Mouse (Mus musculus) gastrocnemius, postnatal 4 days (tissue): ENCODE measurements around the gene Mtmr6. TPM values are rescaled to one million over a fixed set of nuclear protein-coding genes. Genes with fewer than 3 reads are reported as not detected.
"Not testable (repeated sequence)": the region's sequence is repeated elsewhere in the genome, so short reads cannot be mapped to it uniquely, and the experiment has no call there.

ENCODE experiments used
- DNase-seq, 2 experiments: peaks; one replicate each; pipeline ENCODE4 v3.0.0; 2021 to 2022; ENCODE audit warnings: low spot score in 2 of 2, mixed read lengths in 2 of 2
- microRNA-seq: library from miRNA; unstranded; fragments of <30 nt; microRNA quantifications from one replicate; pipeline ENCODE4 v1.2.0, GENCODE M21; 2021
- total RNA-seq, 2 experiments: library from RNA; stranded (reverse); gene quantifications; 2 replicates each; pipeline ENCODE4 v1.2.3; 2021

The Mtmr6 gene
- total RNA-seq, 2 experiments from 2014 or later = 30.8 to 33.8 TPM

DNA sequence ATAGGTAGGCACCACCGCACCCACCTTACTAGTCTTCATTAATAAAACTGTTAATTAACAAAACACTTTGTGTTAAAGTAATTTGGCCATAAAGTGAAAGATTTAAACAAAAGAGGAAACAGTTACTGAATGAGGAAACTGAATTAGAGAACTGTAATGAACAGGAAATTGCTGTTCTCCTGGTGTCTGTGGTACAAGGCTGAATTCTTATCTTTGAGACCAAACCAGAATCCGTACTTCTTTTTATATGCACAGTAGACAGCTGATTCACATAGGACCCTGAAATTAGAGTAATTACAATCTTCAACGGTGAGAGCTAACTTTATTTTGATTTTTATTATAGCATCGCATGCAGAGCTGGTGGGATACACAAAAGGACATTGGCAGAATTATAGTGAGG is 25.3 kb downstream of the Mtmr6 start:
- DNase-seq = no peak

DNA sequence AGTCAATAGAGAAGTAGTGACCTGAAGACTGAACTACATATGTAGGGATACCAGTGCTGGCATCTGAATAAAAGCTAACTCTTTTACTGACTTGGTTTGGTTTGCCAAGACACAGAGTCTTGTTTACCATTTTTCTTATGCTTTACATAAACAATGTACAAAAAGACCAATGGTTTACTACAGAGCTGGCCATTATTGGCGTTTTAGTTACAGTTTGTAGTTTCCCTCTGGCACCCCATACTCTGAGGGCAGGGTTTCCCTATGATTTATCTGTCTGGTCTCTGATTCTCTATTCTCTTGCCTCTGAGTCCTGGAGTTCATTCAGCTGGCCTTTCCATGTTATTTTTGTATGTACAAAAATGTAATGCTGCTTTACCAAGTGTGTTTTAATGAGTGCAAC is 30.5 kb downstream of the Mtmr6 start:
- DNase-seq = no peak

DNA sequence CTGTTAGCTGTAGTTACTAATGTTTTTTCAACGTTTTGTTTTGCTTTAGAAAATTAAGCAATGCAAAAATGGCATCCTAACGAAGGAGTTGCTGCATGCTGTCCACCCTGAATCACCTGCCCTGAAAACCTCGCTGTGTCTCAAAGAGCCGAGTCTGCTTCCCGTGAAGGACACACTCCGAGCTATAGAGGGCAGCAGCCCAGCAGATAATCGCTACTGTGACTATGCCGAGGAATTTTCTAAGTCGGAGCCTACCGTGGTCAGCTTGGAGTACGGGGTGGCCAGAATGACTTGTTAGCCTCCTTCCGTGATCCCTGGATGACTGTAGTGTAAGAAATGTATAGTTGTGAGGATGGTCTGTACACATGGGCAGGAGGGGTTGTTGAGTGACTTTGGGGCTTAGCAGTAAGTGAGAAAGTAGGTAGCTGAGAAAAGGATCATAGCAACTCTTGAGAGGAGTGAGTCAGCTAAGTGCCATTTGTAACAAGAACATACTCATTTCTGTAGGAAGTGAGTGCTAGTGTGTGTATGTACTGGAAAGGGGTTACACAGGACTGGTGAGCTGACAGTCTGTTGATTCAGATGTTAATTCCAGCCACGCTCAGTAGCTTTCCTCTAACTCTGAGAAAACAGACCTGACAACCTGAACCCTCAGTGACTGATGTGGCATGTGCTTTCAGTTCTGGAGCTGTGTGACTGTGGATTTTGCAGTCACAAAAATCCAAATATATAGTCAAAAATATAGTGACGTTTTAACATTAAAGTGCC is 35.4 kb downstream of the Mtmr6 start:
- no peak for DNase-seq

DNA sequence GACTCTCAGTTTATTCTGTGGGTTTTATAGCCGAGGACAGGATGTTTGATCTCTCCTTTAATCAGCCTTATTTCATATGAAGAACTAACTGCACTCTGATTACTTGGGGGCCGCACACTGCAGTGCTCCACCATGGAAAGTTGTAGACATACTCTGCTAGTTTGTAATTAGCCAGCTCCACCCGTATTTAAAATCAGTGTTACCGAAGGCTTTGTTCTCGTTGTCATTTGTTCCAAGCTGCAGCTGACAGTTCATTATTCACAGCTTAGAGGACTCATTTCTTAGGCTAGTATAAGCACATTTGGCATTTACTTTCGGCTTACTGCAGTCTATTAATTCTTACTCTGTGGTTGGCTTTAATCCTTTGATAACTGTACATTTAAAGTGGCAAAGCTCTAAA is 36.0 kb downstream of the Mtmr6 start:
- no peak for DNase-seq

DNA sequence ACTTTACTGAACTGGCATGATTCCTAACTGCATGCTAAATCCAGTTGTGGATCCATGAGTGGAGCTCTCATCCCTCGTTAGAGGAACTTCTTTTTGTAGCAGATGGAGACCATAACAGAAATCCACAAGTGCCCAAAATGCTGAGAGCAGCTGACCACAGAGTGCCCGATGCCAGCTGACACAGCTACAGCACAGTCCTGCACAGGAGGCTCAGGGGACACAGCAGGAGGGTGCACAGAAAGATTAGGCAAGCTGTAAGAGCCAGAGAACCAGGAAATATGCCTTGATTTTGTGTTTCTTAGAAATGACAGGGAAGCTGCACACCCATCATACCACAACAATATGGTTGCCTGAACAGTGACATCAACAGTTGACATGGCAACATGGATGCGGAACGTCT is 37.4 kb downstream of the Mtmr6 start:
- DNase-seq = no peak

DNA sequence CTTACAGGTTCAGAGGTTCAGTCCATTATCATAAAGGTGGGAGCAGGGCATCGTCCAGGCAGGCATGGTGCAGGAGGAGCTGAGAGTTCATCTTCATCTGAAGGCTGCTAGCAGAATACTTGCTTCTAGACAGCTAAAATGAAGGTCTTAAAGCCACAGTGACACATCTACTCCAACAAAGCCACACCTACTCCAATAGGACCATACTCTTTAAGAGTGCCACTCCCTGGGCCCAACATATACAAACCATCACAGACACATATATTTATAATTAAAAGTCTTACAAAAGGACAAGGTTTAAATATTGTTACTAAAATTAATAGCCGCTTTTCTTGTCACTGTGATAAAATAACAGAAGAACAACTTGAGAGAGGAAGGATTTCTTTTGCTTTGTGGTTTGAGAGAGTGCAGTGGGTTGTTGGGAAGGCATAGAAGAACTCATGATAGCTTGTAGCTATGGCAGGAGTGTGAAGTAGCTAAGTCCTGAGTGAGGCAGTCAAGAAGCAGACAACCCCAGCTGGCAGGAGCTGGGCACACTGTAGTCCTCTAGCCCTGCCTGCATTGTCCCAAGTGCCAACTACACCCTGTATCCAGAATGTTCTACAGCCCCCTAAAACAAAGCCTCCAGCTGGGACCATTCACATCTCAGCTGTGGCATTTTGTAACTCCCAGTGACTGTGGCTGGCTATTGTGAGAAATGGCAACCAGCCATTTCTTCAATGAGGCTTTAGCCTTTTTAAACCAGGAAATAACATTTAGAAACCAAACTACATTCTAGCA is 39.6 kb downstream of the Mtmr6 start:
- DNase-seq = no peak

DNA sequence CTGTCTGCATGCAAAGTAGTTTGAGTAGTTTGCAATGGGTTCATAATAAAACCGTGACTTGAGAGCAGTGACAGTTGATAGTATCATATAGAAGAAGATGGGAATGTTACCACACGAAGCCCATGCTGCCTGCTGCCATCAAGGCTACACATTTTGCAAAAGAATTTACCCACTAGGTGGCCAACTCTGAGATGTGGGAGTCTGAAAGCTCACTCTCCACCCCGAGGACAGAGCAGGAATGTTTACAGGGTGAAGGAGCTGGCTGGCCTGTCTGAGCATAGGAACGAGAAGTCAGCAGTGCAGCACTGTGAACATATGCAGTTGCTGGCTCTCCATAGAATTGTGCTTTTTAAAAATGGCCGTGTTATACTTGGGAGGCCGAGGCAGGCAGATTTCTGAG is 43.1 kb downstream of the Mtmr6 start:
- DNase-seq = no peak

DNA sequence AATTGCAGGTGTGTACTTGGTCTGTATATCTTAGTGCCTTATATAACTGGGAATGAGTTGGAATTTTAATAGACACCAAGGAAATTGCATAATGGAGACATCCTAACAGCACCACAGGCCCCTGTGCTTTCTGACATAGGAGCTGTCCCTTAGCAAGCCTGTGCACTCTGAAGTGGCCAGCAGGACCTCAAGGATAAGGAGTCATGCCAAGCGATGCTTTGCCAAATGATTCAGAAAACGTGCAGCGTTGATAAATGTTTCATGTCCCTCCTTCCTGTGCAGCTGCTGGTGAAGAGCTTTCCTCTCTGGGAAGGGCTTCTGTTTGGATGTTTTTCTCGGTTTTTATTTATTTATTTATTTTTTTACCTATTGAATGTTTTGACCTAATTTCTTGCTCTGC is 45.7 kb downstream of the Mtmr6 start:
- DNase-seq = no peak

DNA sequence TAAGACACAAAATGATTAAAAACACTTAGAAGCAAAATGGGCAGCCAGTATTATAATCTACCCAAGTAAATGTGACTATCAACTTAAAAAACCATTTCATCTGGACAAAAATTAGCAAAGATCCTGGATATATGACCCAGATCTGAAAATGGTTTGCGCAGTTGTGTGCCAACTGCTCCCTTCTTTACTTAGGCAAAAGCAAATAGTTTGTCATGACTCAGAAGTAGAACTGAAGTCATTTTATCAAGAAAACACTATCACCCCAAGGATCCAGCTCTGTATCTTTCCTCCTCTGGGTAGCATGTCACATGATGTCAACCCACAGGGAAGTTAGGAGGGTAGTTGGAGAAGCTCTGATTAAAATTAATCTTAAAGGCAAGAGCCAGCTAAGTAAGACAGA is 54.2 kb downstream of the Mtmr6 start:
- DNase-seq = no peak

DNA sequence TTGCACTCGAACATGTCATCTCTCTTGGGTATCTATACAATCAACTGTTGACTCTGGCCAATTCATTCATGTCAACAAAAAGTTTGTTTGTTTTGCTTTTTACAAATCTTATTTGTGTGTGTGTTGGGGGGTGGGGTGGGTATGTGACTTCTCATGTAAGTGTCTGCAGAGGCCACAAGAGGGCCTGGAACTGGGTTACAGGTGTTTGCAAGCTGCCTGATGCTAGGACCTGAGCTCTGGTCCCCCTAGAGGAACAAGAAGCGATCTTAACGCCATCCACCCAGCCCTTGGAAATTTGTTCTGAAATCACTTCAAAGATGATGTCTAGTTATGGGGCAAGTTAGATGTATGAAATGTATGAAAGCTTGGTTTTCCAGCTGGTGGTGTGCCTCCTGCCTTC is 55.8 kb downstream of the Mtmr6 start:
- no peak for DNase-seq

DNA sequence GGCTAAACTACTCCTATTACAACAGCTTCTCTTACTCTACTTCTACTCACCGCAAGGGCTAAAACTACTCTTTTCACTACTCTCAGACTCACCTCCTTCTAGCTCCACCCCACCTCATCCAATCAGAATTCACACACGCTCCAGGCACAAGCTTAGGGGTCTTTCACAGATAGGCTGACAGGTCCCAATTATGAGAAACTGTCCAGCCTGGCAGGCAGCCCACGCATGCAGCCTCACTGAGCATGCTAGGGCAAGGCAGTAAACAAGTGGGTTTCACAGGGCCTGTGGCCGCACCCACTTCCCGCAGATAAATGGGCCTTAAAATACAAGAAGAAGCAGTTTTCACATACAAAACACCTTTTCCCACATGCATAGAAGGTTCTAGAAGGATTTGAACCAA is 75.0 kb downstream of the Mtmr6 start:
- not testable (repeated sequence) for DNase-seq

DNA sequence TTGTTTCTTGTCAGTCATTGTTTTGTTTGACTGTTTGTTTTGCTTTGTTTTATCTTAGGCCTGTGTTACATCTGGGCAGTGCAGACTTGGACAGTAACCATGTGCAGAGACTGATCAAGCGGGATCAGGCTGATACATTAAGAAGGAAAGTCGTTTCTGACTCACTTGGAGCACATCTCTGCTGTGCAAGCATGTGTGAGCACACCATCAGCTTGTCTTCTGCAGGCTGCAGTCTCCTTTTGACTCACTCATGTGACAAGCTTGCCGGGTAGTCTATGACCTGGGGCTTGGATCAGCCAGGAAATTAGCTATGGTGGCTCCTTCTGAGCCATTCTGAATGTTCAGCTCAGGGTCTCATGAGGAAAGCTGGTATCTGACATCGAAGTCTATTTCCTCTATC is 75.5 kb downstream of the Mtmr6 start:
- no peak for DNase-seq

DNA sequence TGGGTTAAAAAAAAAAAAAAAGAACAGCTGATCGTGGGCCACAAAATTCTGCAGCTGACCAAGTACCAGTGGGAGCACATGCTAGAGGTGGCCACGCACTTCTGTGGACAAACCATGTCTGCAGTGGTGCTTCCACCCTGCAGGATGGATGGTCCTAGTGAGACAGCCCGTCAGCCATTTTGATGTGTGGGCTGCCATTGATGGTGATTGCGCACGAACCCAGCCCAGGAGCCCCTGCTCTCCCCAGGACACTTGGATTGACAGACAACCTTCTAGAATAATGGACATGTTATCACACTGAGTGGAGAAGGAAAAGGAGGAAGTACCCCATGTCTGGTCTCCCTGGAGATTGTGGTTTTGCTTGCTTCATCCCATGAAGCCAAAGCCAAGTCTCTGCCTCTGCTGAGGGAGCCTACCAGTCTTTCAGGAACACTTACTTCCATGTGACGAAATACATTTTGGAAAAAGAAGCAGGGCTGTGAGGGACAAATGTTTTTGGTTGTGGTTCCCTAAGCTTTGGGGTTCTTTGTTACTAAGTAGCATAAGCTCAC is 80.4 kb downstream of the Mtmr6 start:
- no peak for DNase-seq

Small RNA genes within 50 kb of the gene (microRNA-seq; reads per million reads assigned to microRNA genes)
- gene Mir719 = not detected

Other genes with a start within 250 kb of the Mtmr6 start
- 1 to 10 TPM in 1 of 2 experiments, under 1 TPM in 1; 0.91 to 1.1 TPM for gene Atp8a2, start 68.0 kb upstream of the Mtmr6 start, total RNA-seq
- not detected for gene Nupl1, start 13.8 kb upstream of the Mtmr6 start, total RNA-seq
- 10 to 100 TPM; 37.4 to 45.4 TPM for gene Gm49336, start 13.7 kb upstream of the Mtmr6 start, total RNA-seq
- gene Amer2, start 108.0 kb downstream of the Mtmr6 start, total RNA-seq = under 1 TPM; 0.29 to 0.44 TPM